Mouse (Mus musculus) CD4-positive, CD25-positive, alpha-beta regulatory T cell, adult 2 months (primary cell): Measurements from ENCODE around the gene Bco2.

Source experiments
- DNase-seq: peaks from one replicate; pipeline ENCODE4 v3.0.0-alpha.2; 2012; ENCODE audit warnings: low read depth, low spot score

The Bco2 gene

GRCm38 (mm10) chr9:50561145-50561917 lies 6.3 kb upstream of the Bco2 start, which contains the start of gene Tex12:
Gene Tex12, minus strand, starts transcription at chr9:50561325.
- no peak for DNase-seq

DNA sequence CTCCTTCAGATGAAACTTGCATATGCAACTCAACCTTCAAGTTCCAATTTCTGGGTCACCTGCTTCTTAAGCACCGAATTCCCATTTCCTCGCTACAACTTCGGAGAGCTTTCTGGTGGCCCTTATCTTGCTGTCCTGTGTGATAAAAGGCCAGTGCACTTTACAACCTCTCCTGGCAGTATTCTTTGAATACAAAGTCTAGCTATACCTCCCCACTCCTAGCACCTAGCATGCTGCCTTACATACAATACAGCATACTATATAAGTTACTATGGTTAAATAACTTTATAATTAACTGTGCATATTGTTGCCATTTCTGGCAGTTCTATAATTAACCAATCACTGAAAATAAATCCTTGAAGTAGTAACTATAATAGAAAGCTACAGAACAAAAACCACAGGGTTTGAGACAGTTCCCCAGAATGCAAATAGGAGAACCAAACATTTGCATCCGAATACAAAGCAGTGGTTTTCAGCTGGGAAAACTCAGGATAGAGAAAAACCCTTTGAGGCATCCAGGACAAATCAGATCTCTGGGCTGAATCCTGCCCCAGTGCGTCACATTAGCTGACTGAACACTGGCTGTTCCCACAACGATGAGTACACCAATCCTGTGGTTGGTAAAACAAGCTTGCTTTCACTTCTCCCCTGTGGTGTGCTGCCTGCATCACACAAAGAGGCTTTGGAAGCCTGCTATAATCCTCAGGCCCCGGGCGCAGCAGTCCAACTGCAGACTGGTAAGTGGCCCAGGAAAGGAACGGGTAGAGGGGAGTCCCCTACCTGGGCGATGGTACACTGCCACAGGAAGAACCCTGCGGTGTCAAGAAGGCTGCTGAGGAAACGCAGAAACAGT lies 514 bp downstream of the Bco2 start, which contains the start of gene Il18:
Gene Il18 (plus strand): TSS at position 587 of the 853 bp plus-strand sequence.
- peak; percentile 62 for DNase-seq

DNA sequence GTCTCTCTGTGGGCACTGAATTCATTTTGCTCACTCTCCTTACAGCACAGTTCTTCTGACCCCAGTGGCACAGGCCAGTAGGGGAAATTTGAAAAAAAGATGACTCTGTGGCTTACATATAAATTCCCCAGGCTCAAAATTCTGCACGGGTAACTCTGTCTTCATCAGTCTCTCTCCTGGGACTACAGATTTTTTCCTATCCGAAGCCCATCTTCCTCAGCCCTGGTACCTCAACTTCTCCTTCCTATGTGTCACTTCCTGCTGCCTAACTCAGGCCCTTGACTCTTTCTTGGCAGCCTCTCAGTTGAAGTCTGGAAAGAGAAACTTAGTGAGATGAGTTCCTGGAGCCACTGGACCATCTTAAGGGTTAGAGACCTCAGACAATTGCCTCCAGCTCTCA lies 1.4 kb downstream of the Bco2 start:
- no peak for DNase-seq

GRCm38 (mm10) chr9:50552206-50552605 lies 2.8 kb downstream of the Bco2 start:
- DNase-seq = no peak

DNA sequence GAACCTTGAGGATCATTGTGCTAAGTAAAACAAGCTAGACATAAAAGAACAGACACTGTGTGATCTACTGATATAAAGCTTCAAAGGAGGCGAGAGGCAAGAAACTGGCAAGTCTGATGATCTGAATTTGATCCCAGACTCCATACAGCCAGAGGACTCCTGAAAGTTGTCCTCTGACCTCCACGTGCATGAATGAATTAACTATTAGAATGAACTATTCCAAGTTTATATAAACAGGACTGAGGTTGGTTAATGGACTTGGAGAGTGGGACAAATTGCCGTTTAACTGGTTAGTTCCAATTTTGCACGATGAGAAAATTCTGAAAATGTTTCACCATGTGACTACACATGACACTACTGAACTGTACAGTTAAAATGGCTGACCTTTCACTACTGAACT lies 6.0 kb downstream of the Bco2 start:
- no peak for DNase-seq

DNA sequence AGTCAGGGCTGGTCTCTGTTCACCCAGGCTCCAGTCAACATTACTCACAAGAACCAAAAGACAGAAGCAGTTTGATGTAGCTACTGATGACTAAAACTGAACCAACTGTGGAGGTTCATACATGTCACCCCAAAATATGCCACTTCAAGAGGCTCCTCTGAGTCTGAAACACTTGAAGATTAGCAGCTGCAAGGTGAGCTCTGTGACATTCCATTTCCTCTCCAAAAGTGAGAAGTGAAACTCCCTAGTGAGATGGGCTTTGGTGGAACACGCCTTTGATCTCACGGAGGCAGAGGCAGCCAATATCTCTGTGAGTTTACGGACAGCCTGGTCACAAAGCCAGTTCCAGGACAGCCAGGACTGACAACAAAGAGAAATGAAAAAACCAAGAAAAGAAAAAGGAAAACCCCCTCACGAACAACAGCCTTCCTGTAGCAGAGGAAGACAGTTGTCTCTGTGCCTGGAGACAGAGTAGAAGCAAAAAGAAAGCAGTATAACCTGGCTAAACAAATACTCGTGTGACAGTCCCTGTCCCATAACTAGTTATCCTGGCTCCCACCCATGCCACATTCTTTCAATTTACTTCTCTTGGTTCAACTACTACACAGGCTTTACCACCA lies 7.0 kb downstream of the Bco2 start:
- peak; percentile 48 for DNase-seq

GRCm38 (mm10) chr9:50542401-50542800 lies 12.6 kb downstream of the Bco2 start:
- DNase-seq = no peak

- DNase-seq = no peak
Measured at GRCm38 (mm10) chr9:50540170-50540569, 14.8 kb downstream of the Bco2 start.

- DNase-seq = peak; percentile 33
Measured at GRCm38 (mm10) chr9:50537295-50537694, 17.7 kb downstream of the Bco2 start.

DNA sequence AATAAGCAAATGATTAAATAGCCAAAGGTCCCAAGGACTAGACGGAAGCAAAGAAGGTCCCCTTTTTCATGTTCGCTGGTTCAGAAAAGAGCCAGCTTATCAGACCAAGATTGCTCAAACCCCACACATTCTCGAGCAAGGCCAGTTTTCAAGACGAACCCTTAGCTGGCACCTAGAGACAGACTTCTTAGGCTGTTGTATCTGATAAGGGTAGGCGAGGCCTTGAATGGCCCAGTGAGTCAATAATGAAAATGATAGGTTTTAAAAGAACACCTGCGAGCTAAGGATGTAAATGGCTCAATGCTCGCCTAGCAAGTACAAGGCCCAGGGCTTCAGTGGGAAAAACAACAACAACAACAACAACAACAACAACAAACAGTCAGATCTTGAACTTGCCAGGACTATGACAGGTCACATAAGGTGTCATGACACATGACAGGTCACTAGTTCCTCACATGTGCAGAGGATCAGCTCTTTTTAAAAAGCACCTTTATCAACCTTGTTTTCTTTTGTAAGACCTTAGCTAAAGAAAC lies 18.3 kb downstream of the Bco2 start:
- DNase-seq = no peak

DNA sequence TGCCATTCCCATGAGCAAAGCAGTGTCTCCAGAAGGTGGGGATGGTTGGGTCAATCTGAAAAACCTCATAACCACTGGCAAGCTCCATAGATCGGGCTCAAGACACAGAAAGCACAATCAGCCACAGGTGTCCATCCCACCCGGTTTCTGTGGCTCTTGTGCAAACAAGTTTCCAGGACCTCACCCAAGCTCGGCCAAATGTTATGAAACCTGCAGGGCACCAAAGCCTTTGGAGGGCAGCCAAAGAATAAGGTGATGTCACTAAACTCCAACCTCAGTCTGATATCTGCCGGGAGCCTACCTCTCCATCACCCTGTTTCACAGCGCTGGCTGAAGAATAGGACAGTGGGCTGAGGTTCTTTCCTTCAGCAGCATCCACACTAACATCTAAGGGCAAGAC lies 19.1 kb downstream of the Bco2 start:
- DNase-seq = no peak

GRCm38 (mm10) chr9:50533791-50534190 lies 21.2 kb downstream of the Bco2 start:
- peak; percentile 41 for DNase-seq

DNA sequence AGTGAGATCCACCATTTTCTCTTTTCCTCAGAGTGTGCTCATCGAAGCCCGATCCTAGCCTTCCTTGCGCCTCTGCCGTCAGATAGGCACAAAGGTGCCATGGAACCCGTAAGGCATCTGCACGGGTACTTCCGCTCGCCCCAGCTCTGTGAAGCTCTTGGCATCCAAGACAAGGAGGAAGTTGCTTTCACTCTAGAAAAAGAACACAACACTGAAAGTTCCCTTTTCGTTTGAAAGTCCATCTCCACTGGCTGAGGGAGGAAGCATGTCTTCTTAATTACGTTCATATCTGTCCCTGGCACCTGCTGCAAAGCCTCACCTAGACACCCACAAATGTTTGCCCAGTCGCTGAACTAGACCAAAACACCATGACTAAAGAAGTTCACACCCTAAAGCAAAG lies 21.7 kb downstream of the Bco2 start:
- peak; percentile 68 for DNase-seq

GRCm38 (mm10) chr9:50530890-50531289 lies 24.1 kb downstream of the Bco2 start:
- peak; percentile 72 for DNase-seq

GRCm38 (mm10) chr9:50528293-50528892 lies 26.6 kb downstream of the Bco2 start, which contains the start of gene Pts:
Gene Pts, minus strand, starts transcription at chr9:50528724.
- DNase-seq = peak; percentile 99

GRCm38 (mm10) chr9:50527860-50528259 lies 27.1 kb downstream of the Bco2 start:
- peak; percentile 64 for DNase-seq

DNA sequence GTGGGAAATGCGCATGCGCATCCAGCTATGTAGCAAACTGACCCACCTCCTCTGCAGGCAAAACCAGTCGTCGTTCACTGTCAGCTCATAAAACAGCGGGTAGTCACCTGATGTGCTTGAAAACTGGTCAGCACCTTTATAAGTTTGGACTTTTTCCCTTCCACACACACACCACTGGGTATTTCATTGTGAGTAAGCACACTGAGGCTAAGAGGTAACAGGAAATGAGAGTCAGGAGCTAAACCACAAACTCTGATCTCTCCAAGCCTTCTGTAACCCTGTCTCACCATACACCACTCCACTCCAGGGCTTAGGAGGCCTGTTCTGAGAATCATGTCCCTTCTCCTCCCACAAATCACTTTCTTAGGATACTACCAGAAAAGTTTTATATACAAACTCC lies 29.4 kb downstream of the Bco2 start:
- DNase-seq = no peak

DNA sequence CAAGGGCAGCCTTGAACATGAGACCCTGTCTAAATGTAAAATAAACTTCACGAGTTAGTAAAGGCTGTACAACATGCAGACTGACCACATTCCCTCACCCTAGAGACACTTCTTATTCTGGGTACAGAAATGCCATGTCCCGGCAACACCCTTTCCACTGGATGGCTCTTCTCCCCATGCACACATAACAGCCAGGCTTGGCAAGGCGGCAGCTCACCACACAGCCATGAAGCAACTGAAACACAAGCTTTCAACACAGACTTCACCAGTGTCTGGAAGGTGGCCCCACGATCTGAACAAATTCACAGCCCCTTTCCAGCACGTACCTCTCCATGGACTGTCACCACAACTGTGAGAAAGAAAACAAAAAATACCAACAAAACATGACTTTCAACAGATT lies 30.0 kb downstream of the Bco2 start:
- no peak for DNase-seq

DNA sequence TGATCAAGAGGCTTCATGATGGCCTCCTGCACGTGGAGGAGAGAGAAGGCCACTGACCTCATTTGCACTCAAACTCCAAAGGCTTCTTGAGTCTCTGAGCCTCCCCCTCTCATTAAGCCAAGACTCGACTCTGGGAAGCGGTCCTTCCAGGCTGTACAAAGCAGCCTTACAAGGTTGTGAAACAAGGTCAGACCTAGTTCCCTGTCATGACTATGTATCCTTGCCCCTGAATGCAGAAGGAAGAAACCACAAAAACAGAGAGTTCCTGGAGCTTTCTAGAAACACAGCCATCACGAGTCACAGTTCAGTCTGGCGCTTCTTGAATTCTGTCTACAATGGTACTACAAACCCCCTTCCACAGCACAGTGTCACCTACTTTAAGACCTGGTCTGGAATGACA lies 32.4 kb downstream of the Bco2 start:
- no peak for DNase-seq

DNA sequence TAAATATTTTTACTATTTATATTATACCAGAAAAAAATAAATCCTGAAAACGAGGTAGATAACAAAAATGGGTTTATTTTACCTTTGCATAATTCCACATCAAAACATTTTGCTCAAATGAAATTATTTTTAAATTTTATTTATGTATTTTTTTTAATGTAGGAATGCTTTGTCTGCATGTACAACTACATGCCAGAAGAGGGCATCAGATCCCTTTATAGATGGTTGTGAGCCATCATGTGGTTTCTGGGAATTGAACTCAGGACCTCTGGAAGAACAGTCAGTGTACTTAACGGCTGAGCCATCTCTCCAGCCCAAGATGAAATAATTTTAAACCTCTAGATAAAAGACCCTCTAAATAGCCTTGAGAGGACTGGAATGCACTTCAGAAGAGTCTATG lies 33.4 kb downstream of the Bco2 start:
- DNase-seq = no peak

- no peak for DNase-seq
Measured at GRCm38 (mm10) chr9:50520748-50521147, 34.2 kb downstream of the Bco2 start.
